Mouse (Mus musculus) heart, embryonic 16.5 days (tissue): ENCODE data around the gene Cfap97d1. TPM values are rescaled to one million over a fixed set of nuclear protein-coding genes. Genes with fewer than 3 reads are reported as not detected.

Experiments
- ATAC-seq: fragments of 200-750 bp; cut with Nextera tagmentation; replicated peaks from 2 replicates; pipeline ENCODE4 v1.8.0; 2017; ENCODE audit warnings: moderate number of reproducible peaks; ENCODE audit not compliant: insufficient read depth, low FRiP score; ENCODE audit errors: extremely low read depth
- H3K27ac ChIP-seq: fragments of 300-500 bp; sonication (generic); 2 replicates; pipeline ENCODE4 v1.5.1; 2014; ENCODE audit warnings: mild to moderate bottlenecking, low read length, control low read depth, moderate library complexity
- H3K27me3 ChIP-seq: fragments of 300-500 bp; sonication (generic); 2 replicates; pipeline ENCODE4 v1.6.1; 2014; ENCODE audit warnings: low read length, mixed read lengths; ENCODE audit not compliant: control insufficient read depth, insufficient read depth
- H3K36me3 ChIP-seq: fragments of 300-500 bp; sonication (generic); 2 replicates; pipeline ENCODE4 v1.6.1; 2014; ENCODE audit not compliant: control insufficient read depth, insufficient read depth
- H3K4me1 ChIP-seq: fragments of 300-500 bp; sonication (generic); 2 replicates; pipeline ENCODE4 v1.6.1; 2014; ENCODE audit warnings: low read length, mixed read lengths; ENCODE audit not compliant: control insufficient read depth, insufficient read depth
- H3K4me2 ChIP-seq: fragments of 300-500 bp; sonication (generic); 2 replicates; pipeline ENCODE4 v1.6.1; 2014; ENCODE audit warnings: low read depth, mild to moderate bottlenecking, control low read depth, low read length
- H3K4me3 ChIP-seq: fragments of 300-500 bp; sonication (generic); 2 replicates; pipeline ENCODE4 v1.5.1; 2014; ENCODE audit warnings: mild to moderate bottlenecking, control low read depth, low read length
- H3K9ac ChIP-seq: fragments of 300-500 bp; sonication (generic); 2 replicates; pipeline ENCODE4 v1.6.1; 2014; ENCODE audit warnings: low read length, control low read depth
- H3K9me3 ChIP-seq: fragments of 300-500 bp; sonication (generic); replicated peaks from 2 replicates; pipeline ENCODE4 v1.6.1; 2016; ENCODE audit warnings: low read length; ENCODE audit not compliant: control insufficient read depth
- WGBS: fragments of 180-500 bp; shearing (Covaris S2); extraction: QIAGEN DNeasy Blood & Tissue Kit; methylation state at CpG from one replicate; pipeline ENCODE4 v1.1.7; 2014; 5-methylcytosine and 5-hydroxymethylcytosine counted together
- polyA plus RNA-seq: library from polyadenylated mRNA; unstranded; fragments of >200 nt; fragmentation: Nextera tagmentation; extraction: Ambion mirVana; gene quantifications from 2 replicates; pipeline ENCODE4 v1.2.1, GENCODE M21; 2015

Cfap97d1 gene
- polyA plus RNA-seq, 1 experiment from 2014 or later, result not detected

DNA sequence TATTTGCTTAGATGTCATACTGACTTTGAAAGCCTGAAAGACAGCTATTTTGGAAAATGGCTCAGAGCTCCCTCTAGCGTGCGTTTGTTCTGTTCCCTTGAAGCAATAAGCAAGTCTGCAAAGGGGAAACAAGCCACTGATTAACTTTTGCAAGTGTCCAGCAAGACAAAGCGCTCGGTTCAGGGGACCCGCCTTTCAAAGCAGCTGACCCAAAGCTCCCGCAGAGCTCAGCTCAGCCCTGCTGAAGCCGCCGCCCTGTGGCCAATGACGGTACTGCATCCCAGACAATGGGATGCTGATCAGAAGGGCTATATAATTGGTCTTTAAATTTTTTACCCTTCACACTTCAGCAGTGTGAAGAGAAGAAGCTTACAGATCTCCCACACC, 56.1 kb downstream of the Cfap97d1 start:
- peak overlapping the region; percentile 18; the same call in 1 of the 2 replicates for H3K27ac ChIP-seq
- H3K4me2 ChIP-seq, result peak overlapping the region; percentile 2; the same call in 1 of the 2 replicates
- H3K4me3 ChIP-seq, result no peak overlapping the region
- no peaks in the 10 kb centered on the region; the same call in 1 of the 2 replicates for H3K9me3 ChIP-seq
- H3K9ac ChIP-seq, result no peak overlapping the region
- no peaks in the 10 kb centered on the region for H3K4me1 ChIP-seq
- peak; percentile 91 for ATAC-seq
- 2% methylated on average over 9 of the region's 9 CpGs for WGBS
- no peaks in the 10 kb centered on the region for H3K27me3 ChIP-seq
- no peaks in the 10 kb centered on the region for H3K36me3 ChIP-seq

DNA sequence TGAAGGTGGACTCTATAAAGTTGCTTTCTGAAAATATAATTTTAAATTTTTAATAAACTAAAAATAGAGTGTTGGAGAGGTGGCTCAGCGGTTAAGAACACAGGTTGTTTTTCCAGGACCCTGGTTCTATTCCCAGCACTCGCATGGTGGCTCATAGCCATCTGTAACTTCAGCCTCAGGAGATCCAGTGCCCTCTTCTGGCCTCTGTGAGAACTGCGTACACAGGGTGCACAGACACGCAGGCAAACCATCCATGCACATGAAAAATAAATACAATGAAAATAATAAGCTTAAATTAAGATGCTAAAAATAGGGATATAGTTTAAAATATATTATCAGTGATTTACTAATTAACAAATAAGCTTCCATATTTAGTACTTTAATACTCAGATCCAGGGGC, 56.6 kb downstream of the Cfap97d1 start:
- Histone ChIP-seq H3K4me2 (no peak overlapping the region), H3K4me3 (no peak overlapping the region), H3K36me3 (peaks cover 2% of the 10 kb centered on the region; the same call in 1 of the 2 replicates), H3K27me3 (no peaks in the 10 kb centered on the region), H3K9me3 (peaks cover 5% of the 10 kb centered on the region; the same call in 1 of the 2 replicates), H3K27ac (no peak overlapping the region), H3K9ac (no peak overlapping the region), H3K4me1 (no peaks in the 10 kb centered on the region)
- 60% methylated on average over 4 of the region's 4 CpGs for WGBS
- ATAC-seq, result no peak

- H3K4me3 ChIP-seq, result peak within 1 kb of the TSS; percentile 39
Measured at GRCm38 (mm10) chr11:102041350-102041949, 57.4 kb downstream of the Cfap97d1 start, which contains the start of gene Cd300lg. Gene Cd300lg, plus strand, starts transcription at chr11:102041509.

More at GRCm38 (mm10) chr11:102041350-102041949, 57.4 kb downstream of the Cfap97d1 start, which contains the start of gene Cd300lg:
- Histone ChIP-seq H3K36me3 (peaks cover 3% of the 10 kb centered on the region; the same call in 1 of the 2 replicates), H3K27ac (no peak within 1 kb of the TSS), H3K4me1 (no peaks in the 10 kb centered on the region), H3K9ac (0 out of 2 replicates have a peak within 1 kb of the TSS, but pooled peaks have one; percentile 4), H3K9me3 (peaks cover 7% of the 10 kb centered on the region; the same call in 1 of the 2 replicates), H3K4me2 (0 out of 2 replicates have a peak within 1 kb of the TSS, but pooled peaks have one; percentile 33), H3K27me3 (no peaks in the 10 kb centered on the region)
- ATAC-seq, result no peak
- WGBS, result 45% methylated on average over 5 of the region's 5 CpGs

Other genes starting within 250 kb of the Cfap97d1 start
- gene Etv4, start 198.9 kb upstream of the Cfap97d1 start, polyA plus RNA-seq, result 3.3 and 4.2 TPM in 2 replicates
- gene Meox1, start 89.9 kb upstream of the Cfap97d1 start, polyA plus RNA-seq, result 14.9 and 15.0 TPM in 2 replicates
- gene Sost, start 17.3 kb upstream of the Cfap97d1 start, polyA plus RNA-seq, result 2.3 and 2.4 TPM in 2 replicates
- 57.3 and 58.8 TPM in 2 replicates for gene Dusp3, start 2.7 kb downstream of the Cfap97d1 start, polyA plus RNA-seq
- 4.2 and 4.9 TPM in 2 replicates for gene Mpp3, start 44.2 kb downstream of the Cfap97d1 start, polyA plus RNA-seq
- gene Cd300lg, start 57.2 kb downstream of the Cfap97d1 start, polyA plus RNA-seq, result 11.6 TPM in 2 replicates
- gene Mpp2, start 104.2 kb downstream of the Cfap97d1 start, polyA plus RNA-seq, result 6.6 and 9.1 TPM in 2 replicates
- not detected in 2 replicates for gene Ppy, start 117.0 kb downstream of the Cfap97d1 start, polyA plus RNA-seq
- gene Pyy, start 123.6 kb downstream of the Cfap97d1 start, polyA plus RNA-seq, result not detected in 2 replicates
- 0.14 and 0.29 TPM in 2 replicates for gene Nags, start 161.2 kb downstream of the Cfap97d1 start, polyA plus RNA-seq
- 33.9 and 35.3 TPM in 2 replicates for gene Tmem101, start 172.1 kb downstream of the Cfap97d1 start, polyA plus RNA-seq
- 60.5 and 77.2 TPM in 2 replicates for gene Lsm12, start 201.0 kb downstream of the Cfap97d1 start, polyA plus RNA-seq
- 24.4 and 25.0 TPM in 2 replicates for gene G6pc3, start 205.3 kb downstream of the Cfap97d1 start, polyA plus RNA-seq
- gene Hdac5, start 245.9 kb downstream of the Cfap97d1 start, polyA plus RNA-seq, result 86.7 and 96.4 TPM in 2 replicates